Mouse (Mus musculus) intestine, postnatal 0 days (tissue): ENCODE data around the gene 1700066M21Rik. TPM values are rescaled to one million over a fixed set of nuclear protein-coding genes. Genes with fewer than 3 reads are reported as not detected.

Experiments used
- ATAC-seq: fragments of 200-750 bp; cut with Nextera tagmentation; 2 replicates; pipeline ENCODE4 v1.8.0; 2017; ENCODE audit warnings: mild to moderate bottlenecking, moderate TSS enrichment, moderate library complexity
- H3K27ac ChIP-seq: fragments of 300-500 bp; sonication (generic); 2 replicates; pipeline ENCODE4 v1.5.1; 2014; ENCODE audit warnings: mild to moderate bottlenecking, low read depth, low read length, moderate library complexity
- H3K27me3 ChIP-seq: fragments of 300-500 bp; sonication (generic); replicated peaks from 2 replicates; pipeline ENCODE4 v1.6.1; 2014; ENCODE audit warnings: low read length, mixed read lengths; ENCODE audit not compliant: control insufficient read depth, insufficient read depth
- H3K36me3 ChIP-seq: fragments of 300-500 bp; sonication (generic); 2 replicates; pipeline ENCODE4 v1.6.1; 2014; ENCODE audit warnings: mild to moderate bottlenecking, moderate library complexity; ENCODE audit not compliant: control insufficient read depth, insufficient read depth
- H3K4me1 ChIP-seq: fragments of 300-500 bp; sonication (generic); replicated peaks from 2 replicates; pipeline ENCODE4 v1.6.1; 2014; ENCODE audit warnings: antibody characterized with exemption, low read length, mixed read lengths; ENCODE audit not compliant: control insufficient read depth, insufficient read depth
- H3K4me2 ChIP-seq: fragments of 300-500 bp; sonication (generic); replicated peaks from 2 replicates; pipeline ENCODE4 v1.6.1; 2014; ENCODE audit warnings: low read depth, mild to moderate bottlenecking, moderate library complexity
- H3K4me3 ChIP-seq: fragments of 300-500 bp; sonication (generic); 2 replicates; pipeline ENCODE4 v1.5.1; 2014; ENCODE audit warnings: low read depth, low read length
- H3K9ac ChIP-seq: fragments of 300-500 bp; sonication (generic); 2 replicates; pipeline ENCODE4 v1.6.1; 2014; ENCODE audit warnings: mild to moderate bottlenecking, low read depth, low read length
- H3K9me3 ChIP-seq: fragments of 300-500 bp; sonication (generic); 2 replicates; pipeline ENCODE4 v1.6.1; 2016; ENCODE audit warnings: mixed run types; ENCODE audit not compliant: control insufficient read depth
- CTCF ChIP-seq: sonication (generic); IDR thresholded peaks from 2 replicates; pipeline ENCODE4 v1.5.1; 2016; ENCODE audit warnings: low read depth, mild to moderate bottlenecking, control low read depth, antibody characterized with exemption, moderate library complexity
- WGBS: fragments of 180-500 bp; shearing (Covaris S2); extraction: QIAGEN DNeasy Blood & Tissue Kit; methylation state at CpG from one replicate; pipeline ENCODE4 v1.1.7; 2014; 5-methylcytosine and 5-hydroxymethylcytosine counted together
- polyA plus RNA-seq: library from polyadenylated mRNA; unstranded; fragments of >200 nt; fragmentation: Nextera tagmentation; extraction: Ambion mirVana; gene quantifications from 2 replicates; pipeline ENCODE4 v1.2.1, GENCODE M21; 2015

The 1700066M21Rik gene
- polyA plus RNA-seq, 1 experiment from 2014 or later, result 4.8 TPM

DNA sequence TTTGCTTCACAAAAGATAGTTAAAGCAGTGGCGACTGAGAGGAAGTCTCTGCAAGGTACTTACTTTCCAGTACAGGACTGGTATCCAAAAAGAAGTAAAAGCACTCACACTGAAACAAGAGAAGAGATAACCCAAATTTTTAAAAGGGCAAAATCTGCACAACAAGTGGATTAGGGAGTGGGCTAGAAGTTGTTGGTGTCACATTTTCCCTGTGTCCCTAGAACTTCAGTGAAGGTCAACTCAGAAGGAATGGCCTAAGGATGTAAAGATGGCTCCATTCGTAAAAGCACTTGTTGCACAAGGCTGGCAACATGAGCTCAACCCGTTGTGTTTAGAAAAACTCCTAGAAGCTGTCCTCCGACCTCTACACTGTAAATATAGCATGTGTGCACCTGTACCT lies 8.3 kb upstream of the 1700066M21Rik start:
- no peak for ATAC-seq
- H3K9ac ChIP-seq, result no peak overlapping the region
- H3K27me3 ChIP-seq, result no peaks in the 10 kb centered on the region
- H3K36me3 ChIP-seq, result no peaks in the 10 kb centered on the region
- H3K27ac ChIP-seq, result no peak overlapping the region
- no peaks in the 10 kb centered on the region for H3K4me1 ChIP-seq
- no peaks in the 10 kb centered on the region for H3K9me3 ChIP-seq
- WGBS, result 84% methylated on average over 4 of the region's 4 CpGs
- H3K4me3 ChIP-seq, result no peak overlapping the region
- H3K4me2 ChIP-seq, result no peak overlapping the region
- no peak for TF ChIP-seq CTCF

DNA sequence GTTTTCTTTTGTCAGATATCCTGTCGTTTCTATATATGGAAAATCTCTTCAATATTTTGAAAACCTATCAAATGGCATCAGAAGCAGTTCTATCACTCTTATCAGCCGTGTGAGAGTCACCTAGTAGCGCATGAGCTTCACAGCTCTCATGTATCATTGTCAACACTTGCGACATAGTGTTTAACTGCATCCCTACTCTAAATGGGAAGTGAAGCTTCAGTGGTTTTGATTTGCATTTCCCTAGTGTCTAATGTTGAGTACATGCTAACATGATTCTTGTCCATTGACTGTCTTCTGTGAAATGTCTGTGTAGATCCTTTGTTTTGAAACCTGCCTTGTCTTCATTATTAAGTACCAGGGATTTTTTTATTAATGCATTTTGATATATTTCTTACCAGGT lies 7.0 kb upstream of the 1700066M21Rik start:
- H3K36me3 ChIP-seq, result no peaks in the 10 kb centered on the region
- H3K4me3 ChIP-seq, result no peak overlapping the region
- H3K4me1 ChIP-seq, result no peaks in the 10 kb centered on the region
- ATAC-seq, result no peak
- no peak overlapping the region for H3K9ac ChIP-seq
- H3K27me3 ChIP-seq, result no peaks in the 10 kb centered on the region
- TF ChIP-seq CTCF, result no peak
- no peak overlapping the region for H3K4me2 ChIP-seq
- 76% methylated on average over 4 of the region's 4 CpGs for WGBS
- H3K9me3 ChIP-seq, result no peaks in the 10 kb centered on the region
- no peak overlapping the region for H3K27ac ChIP-seq

DNA sequence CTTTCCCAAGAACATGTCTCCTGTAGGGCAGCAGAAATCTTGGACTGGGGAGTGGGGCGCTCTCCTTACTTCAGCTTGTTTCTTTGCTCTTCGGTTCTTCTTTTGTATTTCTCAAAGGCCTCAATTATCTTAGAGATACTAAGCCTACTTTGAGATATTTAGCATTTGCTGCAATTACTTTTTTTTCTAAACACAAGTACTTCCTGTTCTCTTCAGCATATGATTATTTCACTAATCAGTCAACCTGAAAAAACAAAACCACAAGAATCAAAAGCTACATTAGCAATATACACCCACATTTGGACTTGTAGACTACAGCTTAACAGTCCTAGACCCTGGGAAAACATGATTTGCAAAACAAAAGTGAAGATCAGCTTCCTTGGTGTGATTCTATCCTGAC lies 2.1 kb upstream of the 1700066M21Rik start:
- WGBS, result 95% methylated on average over 2 of the region's 2 CpGs
- Histone ChIP-seq H3K27me3 (no peaks in the 10 kb centered on the region), H3K36me3 (no peaks in the 10 kb centered on the region), H3K4me1 (peaks cover 3% of the 10 kb centered on the region; the same call in 1 of the 2 replicates), H3K9me3 (no peaks in the 10 kb centered on the region), H3K27ac (no peak overlapping the region), H3K4me3 (no peak overlapping the region), H3K9ac (no peak overlapping the region), H3K4me2 (no peak overlapping the region)
- no peak for TF ChIP-seq CTCF
- ATAC-seq, result no peak

DNA sequence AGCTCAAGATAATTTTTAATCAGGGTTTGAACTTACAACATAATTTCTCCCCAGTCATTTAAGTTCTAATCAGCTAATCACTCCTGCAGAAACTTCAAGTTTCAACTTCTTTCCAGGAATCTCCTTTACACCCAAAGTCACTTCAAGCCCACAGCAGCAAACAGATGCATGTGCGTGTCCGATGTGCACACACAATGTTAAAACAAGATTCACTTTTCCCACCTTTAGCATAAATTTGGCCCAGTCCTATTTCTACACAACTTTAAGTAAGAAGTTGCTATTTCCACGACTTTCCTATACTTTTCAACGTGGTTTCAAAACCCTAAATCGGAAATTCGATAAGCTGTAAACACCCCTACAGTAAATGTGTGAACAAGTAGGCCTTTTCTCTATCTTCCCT lies 614 bp upstream of the 1700066M21Rik start:
- H3K9ac ChIP-seq, result no peak overlapping the region; the same call in 1 of the 2 replicates
- WGBS, result 62% methylated on average over 6 of the region's 6 CpGs
- peaks cover 3% of the 10 kb centered on the region; the same call in 1 of the 2 replicates for H3K4me1 ChIP-seq
- H3K4me2 ChIP-seq, result peak overlapping the region; percentile 99
- no peaks in the 10 kb centered on the region for H3K27me3 ChIP-seq
- no peaks in the 10 kb centered on the region for H3K36me3 ChIP-seq
- no peak overlapping the region for H3K27ac ChIP-seq
- peak overlapping the region; percentile 97 for H3K4me3 ChIP-seq
- no peak for ATAC-seq
- no peaks in the 10 kb centered on the region for H3K9me3 ChIP-seq
- TF ChIP-seq CTCF, result no peak

DNA sequence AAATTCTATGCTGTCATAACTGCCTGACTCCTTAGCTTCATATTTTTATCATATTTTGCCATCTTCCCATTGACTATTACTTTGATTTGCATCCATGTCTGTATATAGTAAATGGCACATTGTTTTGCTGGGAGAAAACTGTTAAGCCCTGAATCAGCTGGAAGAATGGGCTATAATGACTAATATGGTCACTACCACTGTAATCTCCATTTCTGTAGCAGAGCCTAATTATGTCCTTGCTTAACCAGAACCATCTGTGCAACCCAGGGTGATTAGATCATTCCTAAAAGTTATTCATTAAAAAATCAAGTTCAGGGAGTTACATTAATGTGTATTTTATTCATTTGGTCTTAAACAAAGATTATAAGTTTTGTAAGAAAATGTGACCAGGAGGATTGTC lies 9.1 kb downstream of the 1700066M21Rik start:
- no peak for ATAC-seq
- H3K9me3 ChIP-seq, result no peaks in the 10 kb centered on the region
- no peak overlapping the region for H3K4me3 ChIP-seq
- H3K27me3 ChIP-seq, result no peaks in the 10 kb centered on the region
- no peaks in the 10 kb centered on the region for H3K4me1 ChIP-seq
- TF ChIP-seq CTCF, result no peak
- no peak overlapping the region for H3K9ac ChIP-seq
- peaks cover 16% of the 10 kb centered on the region for H3K36me3 ChIP-seq
- H3K4me2 ChIP-seq, result no peak overlapping the region
- no peak overlapping the region for H3K27ac ChIP-seq

DNA sequence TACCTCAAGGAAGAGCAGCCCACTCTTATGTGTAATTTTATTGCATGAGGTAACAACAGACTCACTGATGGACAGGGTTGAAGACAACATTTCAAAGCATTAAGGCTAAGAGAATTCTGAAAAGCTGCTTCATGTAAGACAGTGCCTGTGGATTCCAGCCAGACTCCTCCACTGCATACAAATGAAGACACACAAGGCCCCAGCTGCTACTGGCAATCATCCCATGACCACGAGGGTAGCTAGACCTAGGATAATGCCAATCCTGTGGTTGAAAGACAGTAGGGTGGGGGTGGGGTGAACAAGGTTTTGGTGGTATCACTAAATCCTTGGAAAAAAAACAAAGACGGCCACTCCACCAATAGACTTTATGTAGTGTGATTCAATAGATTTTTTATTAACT lies 10.5 kb downstream of the 1700066M21Rik start:
- H3K27ac ChIP-seq, result no peak overlapping the region
- no peak for TF ChIP-seq CTCF
- no peak for ATAC-seq
- 79% methylated on average over 2 of the region's 2 CpGs for WGBS
- H3K4me2 ChIP-seq, result no peak overlapping the region
- H3K4me1 ChIP-seq, result no peaks in the 10 kb centered on the region
- H3K36me3 ChIP-seq, result peaks cover 20% of the 10 kb centered on the region
- H3K4me3 ChIP-seq, result no peak overlapping the region
- no peaks in the 10 kb centered on the region for H3K9me3 ChIP-seq
- no peak overlapping the region for H3K9ac ChIP-seq
- no peaks in the 10 kb centered on the region for H3K27me3 ChIP-seq

DNA sequence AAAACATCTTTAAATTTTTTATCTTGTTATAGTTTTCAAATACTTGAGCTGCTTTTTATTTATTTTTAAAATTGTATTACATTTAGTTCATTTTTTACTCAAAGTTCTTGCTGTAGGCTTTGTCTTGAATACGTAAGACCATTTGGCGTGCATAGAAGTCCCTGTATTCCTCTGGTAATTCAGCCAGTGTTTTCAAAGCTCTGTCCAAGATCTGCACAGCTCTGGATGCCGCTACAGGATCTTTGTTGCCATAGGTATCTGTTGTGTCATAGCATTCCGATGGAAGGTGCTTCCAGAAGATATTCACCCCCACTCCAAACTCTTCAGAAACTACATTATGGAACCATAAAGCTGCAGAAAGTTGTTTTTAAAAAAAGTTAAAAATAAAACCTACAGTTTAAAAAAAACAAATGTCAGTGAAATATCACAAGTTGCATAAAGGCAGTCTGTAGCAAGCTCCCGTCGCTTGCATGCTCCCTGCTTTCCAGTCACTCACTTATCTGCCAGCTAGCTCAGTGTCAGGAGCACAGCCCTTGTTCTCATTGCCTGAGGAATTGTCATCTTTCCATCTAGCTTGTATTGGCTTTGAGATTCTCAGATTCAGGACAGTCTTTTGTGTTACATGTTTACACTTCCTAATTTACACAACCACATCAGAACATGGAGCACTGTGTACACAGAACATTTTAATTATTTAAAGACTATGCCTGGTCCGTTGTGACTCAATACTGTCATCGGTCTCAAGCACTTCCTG lies 11.2 kb downstream of the 1700066M21Rik start:
- H3K4me1 ChIP-seq, result no peaks in the 10 kb centered on the region
- H3K9ac ChIP-seq, result no peak overlapping the region
- H3K9me3 ChIP-seq, result no peaks in the 10 kb centered on the region
- H3K4me3 ChIP-seq, result no peak overlapping the region
- no peak overlapping the region for H3K4me2 ChIP-seq
- no peak for ATAC-seq
- 87% methylated on average over 8 of the region's 8 CpGs for WGBS
- peaks cover 27% of the 10 kb centered on the region for H3K36me3 ChIP-seq
- H3K27me3 ChIP-seq, result no peaks in the 10 kb centered on the region
- no peak overlapping the region for H3K27ac ChIP-seq
- no peak for TF ChIP-seq CTCF
